Mouse (Mus musculus): Measurements from ENCODE around the gene E130208F15Rik. TPM values are rescaled to one million over a fixed set of nuclear protein-coding genes. Genes with fewer than 3 reads are reported as not detected.

E130208F15Rik gene
- polyA plus RNA-seq, 1 experiment from 2014 or later, result not detected

GRCm38 (mm10) chr7:30286701-30287410, 34.7 kb upstream of the E130208F15Rik start:
- no peak for ATAC-seq (ENCODE audit: low FRiP score, low TSS enrichment)
- H3K9ac ChIP-seq (ENCODE audit: low read depth, low read length), result no peak overlapping the region

GRCm38 (mm10) chr7:30288046-30288445, 33.5 kb upstream of the E130208F15Rik start:
- Histone ChIP-seq H3K9me3 (ENCODE audit: control insufficient read depth, low read length) (no peaks in the 10 kb centered on the region), H3K36me3 (ENCODE audit: control insufficient read depth, insufficient read depth, low read length) (no peaks in the 10 kb centered on the region), H3K27ac (ENCODE audit: low read depth, low read length) (no peak overlapping the region), H3K4me3 (ENCODE audit: low read length) (no peak overlapping the region), H3K27me3 (ENCODE audit: control insufficient read depth, insufficient read depth, low read length) (no peaks in the 10 kb centered on the region), H3K9ac (ENCODE audit: low read depth, low read length) (no peak overlapping the region), H3K4me2 (replicated peaks; ENCODE audit: low read depth, low read length) (no peak overlapping the region), H3K4me1 (ENCODE audit: control insufficient read depth, insufficient read depth, low read length) (peaks cover 16% of the 10 kb centered on the region)
- 62% methylated on average over 6 of the region's 6 CpGs for WGBS
- no peak for ATAC-seq (ENCODE audit: low FRiP score, low TSS enrichment)

More at GRCm38 (mm10) chr7:30286701-30287410, 34.7 kb upstream of the E130208F15Rik start:
- Histone ChIP-seq H3K4me1 (ENCODE audit: control insufficient read depth, insufficient read depth, low read length) (peaks cover 8% of the 10 kb centered on the region), H3K9me3 (ENCODE audit: control insufficient read depth, low read length) (no peaks in the 10 kb centered on the region), H3K27ac (ENCODE audit: low read depth, low read length) (no peak overlapping the region), H3K27me3 (ENCODE audit: control insufficient read depth, insufficient read depth, low read length) (no peaks in the 10 kb centered on the region), H3K4me3 (ENCODE audit: low read length) (no peak overlapping the region), H3K36me3 (ENCODE audit: control insufficient read depth, insufficient read depth, low read length) (no peaks in the 10 kb centered on the region), H3K4me2 (replicated peaks; ENCODE audit: low read depth, low read length) (no peak overlapping the region)
- WGBS, result 70% methylated on average over 8 of the region's 8 CpGs

DNA sequence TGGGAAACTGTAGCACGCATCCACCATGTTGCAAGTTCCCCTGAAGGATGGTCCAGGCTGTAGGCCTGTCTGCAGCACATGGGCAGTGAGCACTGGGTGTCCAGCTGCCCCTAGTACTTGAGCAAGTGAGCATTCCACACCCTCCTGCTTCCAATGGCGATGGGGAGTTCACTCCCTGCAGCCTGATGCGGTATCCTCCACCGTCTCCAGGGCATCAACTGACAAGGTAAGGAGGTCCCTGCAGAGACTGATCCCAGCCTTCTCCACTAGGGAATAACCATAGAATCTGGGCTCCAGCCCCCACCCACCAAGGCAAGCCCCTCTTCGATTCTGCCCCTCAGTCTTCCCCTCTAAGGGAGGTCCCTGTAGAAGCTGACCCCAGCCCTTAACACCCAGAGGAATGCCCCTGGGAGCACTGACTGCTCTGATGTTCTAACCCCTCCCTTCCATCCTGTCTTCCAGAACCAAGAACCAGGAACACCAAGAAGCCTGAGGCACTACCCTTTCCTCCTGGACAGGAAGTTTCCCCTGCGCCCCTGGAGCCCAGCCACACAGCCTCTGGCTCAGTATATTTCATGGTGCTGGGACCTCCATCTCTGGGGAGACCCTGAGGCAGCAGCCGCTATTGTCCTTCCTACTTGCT, 32.3 kb upstream of the E130208F15Rik start:
- no peaks in the 10 kb centered on the region for H3K27me3 ChIP-seq (ENCODE audit: control insufficient read depth, insufficient read depth, low read length)
- no peak overlapping the region for H3K27ac ChIP-seq (ENCODE audit: low read depth, low read length)
- WGBS, result 68% methylated on average over 7 of the region's 7 CpGs
- H3K9me3 ChIP-seq (ENCODE audit: control insufficient read depth, low read length), result no peaks in the 10 kb centered on the region
- no peak for ATAC-seq (ENCODE audit: low FRiP score, low TSS enrichment)
- H3K9ac ChIP-seq (ENCODE audit: low read depth, low read length), result no peak overlapping the region
- H3K4me3 ChIP-seq (ENCODE audit: low read length), result no peak overlapping the region
- H3K4me2 ChIP-seq (replicated peaks; ENCODE audit: low read depth, low read length), result no peak overlapping the region
- H3K36me3 ChIP-seq (ENCODE audit: control insufficient read depth, insufficient read depth, low read length), result peaks cover 2% of the 10 kb centered on the region; the same call in 1 of the 2 replicates
- peaks cover 16% of the 10 kb centered on the region for H3K4me1 ChIP-seq (ENCODE audit: control insufficient read depth, insufficient read depth, low read length)

DNA sequence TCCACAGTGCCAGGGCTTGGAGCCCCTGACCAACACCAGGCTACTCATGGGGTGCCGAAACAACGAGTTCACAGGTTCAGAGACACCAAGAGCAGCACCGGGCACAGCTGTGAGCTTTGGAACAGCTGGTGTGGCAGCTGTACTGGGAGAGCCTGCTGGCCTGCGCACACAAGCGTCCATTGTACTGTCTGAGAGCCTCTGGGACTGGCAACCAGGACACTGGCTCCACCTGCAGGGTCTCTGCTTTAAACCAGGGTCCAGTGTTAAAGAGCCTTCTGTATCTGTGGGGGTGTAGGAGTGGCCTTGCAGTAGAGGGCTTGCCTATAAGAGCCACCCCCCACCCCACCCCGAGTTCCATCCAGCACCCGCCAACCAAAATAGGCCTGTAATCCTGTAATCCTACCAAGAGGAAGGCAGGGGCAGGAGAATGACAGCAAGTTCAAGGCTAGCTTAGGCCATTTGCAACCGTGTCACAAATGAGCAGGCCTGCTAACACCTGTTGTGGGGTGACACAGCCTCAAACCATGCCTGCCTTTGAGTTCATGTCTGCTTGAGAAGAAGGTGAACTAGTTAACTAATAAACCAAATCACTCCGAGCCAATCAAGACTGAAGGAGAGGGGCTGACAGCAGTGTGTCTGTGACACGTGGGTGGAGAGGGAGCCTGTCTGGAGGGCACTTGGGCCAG, 31.7 kb upstream of the E130208F15Rik start:
- Histone ChIP-seq H3K27me3 (ENCODE audit: control insufficient read depth, insufficient read depth, low read length) (no peaks in the 10 kb centered on the region), H3K27ac (ENCODE audit: low read depth, low read length) (no peak overlapping the region), H3K4me2 (replicated peaks; ENCODE audit: low read depth, low read length) (no peak overlapping the region), H3K4me1 (ENCODE audit: control insufficient read depth, insufficient read depth, low read length) (peaks cover 16% of the 10 kb centered on the region), H3K4me3 (ENCODE audit: low read length) (no peak overlapping the region), H3K36me3 (ENCODE audit: control insufficient read depth, insufficient read depth, low read length) (peaks cover 7% of the 10 kb centered on the region; the same call in 1 of the 2 replicates), H3K9me3 (ENCODE audit: control insufficient read depth, low read length) (no peaks in the 10 kb centered on the region), H3K9ac (ENCODE audit: low read depth, low read length) (no peak overlapping the region)
- 0 out of 2 replicates have a peak, but pooled peaks have one; percentile 20 for ATAC-seq (ENCODE audit: low FRiP score, low TSS enrichment)
- 65% methylated on average over 10 of the region's 10 CpGs for WGBS

DNA sequence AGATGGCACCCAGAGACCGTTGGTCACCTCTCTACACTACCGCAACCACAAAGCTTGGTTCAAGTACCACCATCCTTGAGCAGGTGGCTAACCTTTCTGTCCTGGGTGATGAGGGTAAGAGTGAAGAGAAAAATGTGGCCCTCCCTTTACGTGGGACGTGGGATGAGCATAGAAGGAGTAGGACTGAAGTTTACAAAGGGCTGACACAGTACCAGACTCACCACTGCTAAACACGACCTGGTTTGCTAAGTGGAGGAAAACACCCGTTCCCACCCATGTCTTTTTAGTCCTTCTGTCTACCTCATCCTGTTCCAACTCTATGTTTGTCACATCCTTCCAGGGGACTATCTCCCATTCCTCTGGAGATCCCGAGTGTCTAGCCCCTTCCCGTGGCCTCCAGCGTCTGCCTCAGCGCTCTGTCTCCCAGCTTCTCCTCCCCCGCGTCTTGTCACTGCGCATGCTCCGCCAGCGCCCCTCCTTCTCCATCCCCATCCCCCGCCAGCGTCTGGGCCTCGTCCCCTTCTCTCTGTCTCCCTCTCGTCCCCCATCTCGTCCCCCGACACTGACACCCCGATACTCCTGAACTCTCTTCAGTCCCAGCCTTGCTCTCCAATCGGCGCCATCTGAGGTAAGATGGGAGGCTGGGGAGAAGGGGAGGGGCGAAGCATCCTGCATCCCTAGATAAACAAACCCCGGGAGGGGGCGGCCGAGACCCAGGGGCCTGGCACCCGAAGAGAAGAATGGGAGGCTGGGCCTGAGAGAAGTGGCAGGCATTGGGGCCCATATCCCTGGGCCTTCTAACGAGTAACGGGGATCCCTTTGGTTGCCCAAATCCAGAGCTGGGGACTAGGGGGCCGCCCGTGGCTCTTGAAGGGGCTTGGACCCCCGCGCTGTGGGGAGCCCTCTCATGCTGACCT, 30.1 kb upstream of the E130208F15Rik start, which contains the start of gene Clip3:
Clip3 (plus strand) TSS at position 514 of the 917 bp plus-strand sequence.
- Histone ChIP-seq H3K4me1 (ENCODE audit: control insufficient read depth, insufficient read depth, low read length) (peaks cover 16% of the 10 kb centered on the region), H3K27ac (ENCODE audit: low read depth, low read length) (peak within 1 kb of the TSS; percentile 59; the same call in 1 of the 2 replicates), H3K27me3 (ENCODE audit: control insufficient read depth, insufficient read depth, low read length) (no peaks in the 10 kb centered on the region), H3K36me3 (ENCODE audit: control insufficient read depth, insufficient read depth, low read length) (peaks cover 14% of the 10 kb centered on the region), H3K9me3 (ENCODE audit: control insufficient read depth, low read length) (no peaks in the 10 kb centered on the region), H3K4me2 (replicated peaks; ENCODE audit: low read depth, low read length) (peak within 1 kb of the TSS; percentile 81), H3K4me3 (ENCODE audit: low read length) (peak within 1 kb of the TSS; percentile 86), H3K9ac (ENCODE audit: low read depth, low read length) (peak within 1 kb of the TSS; percentile 79)
- ATAC-seq (ENCODE audit: low FRiP score, low TSS enrichment), result peak; percentile 77
- 5% methylated on average over 34 of the region's 35 CpGs for WGBS

GRCm38 (mm10) chr7:30293795-30294194, 27.7 kb upstream of the E130208F15Rik start:
- Histone ChIP-seq H3K9ac (ENCODE audit: low read depth, low read length) (no peak overlapping the region; the same call in 1 of the 2 replicates), H3K4me3 (ENCODE audit: low read length) (no peak overlapping the region), H3K4me2 (replicated peaks; ENCODE audit: low read depth, low read length) (no peak overlapping the region), H3K27me3 (ENCODE audit: control insufficient read depth, insufficient read depth, low read length) (no peaks in the 10 kb centered on the region), H3K36me3 (ENCODE audit: control insufficient read depth, insufficient read depth, low read length) (peaks cover 34% of the 10 kb centered on the region), H3K4me1 (ENCODE audit: control insufficient read depth, insufficient read depth, low read length) (peaks cover 16% of the 10 kb centered on the region), H3K27ac (ENCODE audit: low read depth, low read length) (no peak overlapping the region), H3K9me3 (ENCODE audit: control insufficient read depth, low read length) (no peaks in the 10 kb centered on the region)
- WGBS, result 85% methylated on average over 13 of the region's 13 CpGs
- no peak for ATAC-seq (ENCODE audit: low FRiP score, low TSS enrichment)

- H3K36me3 ChIP-seq (ENCODE audit: control insufficient read depth, insufficient read depth, low read length), result peaks cover 39% of the 10 kb centered on the region
- no peak for ATAC-seq (ENCODE audit: low FRiP score, low TSS enrichment)
- H3K27me3 ChIP-seq (ENCODE audit: control insufficient read depth, insufficient read depth, low read length), result no peaks in the 10 kb centered on the region
- no peak overlapping the region; the same call in 1 of the 2 replicates for H3K9ac ChIP-seq (ENCODE audit: low read depth, low read length)
- no peak overlapping the region for H3K27ac ChIP-seq (ENCODE audit: low read depth, low read length)
- WGBS, result 86% methylated on average over 5 of the region's 5 CpGs
- H3K9me3 ChIP-seq (ENCODE audit: control insufficient read depth, low read length), result no peaks in the 10 kb centered on the region
- no peak overlapping the region for H3K4me3 ChIP-seq (ENCODE audit: low read length)
- H3K4me1 ChIP-seq (ENCODE audit: control insufficient read depth, insufficient read depth, low read length), result peaks cover 16% of the 10 kb centered on the region
- no peak overlapping the region for H3K4me2 ChIP-seq (replicated peaks; ENCODE audit: low read depth, low read length)
Measured at GRCm38 (mm10) chr7:30294296-30294695, 27.2 kb upstream of the E130208F15Rik start.

DNA sequence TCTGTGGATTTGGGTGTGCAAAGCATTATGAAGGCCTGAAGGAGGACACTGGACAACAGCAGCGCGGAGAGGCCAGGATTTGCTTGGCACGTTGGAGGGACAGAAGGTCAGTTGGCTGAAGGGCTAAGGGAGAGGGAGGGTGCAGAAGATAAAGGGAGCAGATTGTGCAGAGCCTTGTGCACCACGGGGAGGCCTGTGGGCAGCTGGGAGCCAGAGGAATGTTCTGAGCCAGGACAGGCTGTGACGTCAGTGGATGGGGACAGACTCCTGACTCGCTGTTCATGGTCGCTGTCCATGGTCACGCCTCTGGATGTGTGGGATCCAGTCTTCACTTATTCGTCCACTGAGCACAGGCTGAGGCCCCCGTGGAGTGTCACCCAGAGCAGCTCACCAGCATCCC, 26.4 kb upstream of the E130208F15Rik start:
- no peak overlapping the region for H3K4me2 ChIP-seq (replicated peaks; ENCODE audit: low read depth, low read length)
- H3K27ac ChIP-seq (ENCODE audit: low read depth, low read length), result no peak overlapping the region
- H3K4me1 ChIP-seq (ENCODE audit: control insufficient read depth, insufficient read depth, low read length), result peaks cover 16% of the 10 kb centered on the region
- WGBS, result 68% methylated on average over 10 of the region's 10 CpGs
- H3K9ac ChIP-seq (ENCODE audit: low read depth, low read length), result no peak overlapping the region
- no peaks in the 10 kb centered on the region for H3K27me3 ChIP-seq (ENCODE audit: control insufficient read depth, insufficient read depth, low read length)
- ATAC-seq (ENCODE audit: low FRiP score, low TSS enrichment), result no peak
- H3K4me3 ChIP-seq (ENCODE audit: low read length), result no peak overlapping the region
- H3K9me3 ChIP-seq (ENCODE audit: control insufficient read depth, low read length), result no peaks in the 10 kb centered on the region
- H3K36me3 ChIP-seq (ENCODE audit: control insufficient read depth, insufficient read depth, low read length), result peaks cover 44% of the 10 kb centered on the region

All from kidney, embryonic 14.5 days (tissue).